Mouse (Mus musculus) C2C12 (cell line): ENCODE measurements around the gene Pgbd1. TPM values are rescaled to one million over a fixed set of nuclear protein-coding genes. Genes with fewer than 3 reads are reported as not detected.
"Not testable (repeated sequence)": the region's sequence is repeated elsewhere in the genome, so short reads cannot be mapped to it uniquely, and the experiment has no call there.

Experiments used
- H3K27me3 ChIP-seq: one replicate; pipeline ENCODE4 v1.6.1; 2011; ENCODE audit not compliant: control insufficient read depth, insufficient read depth, insufficient read length
- H3K36me3 ChIP-seq: one replicate; pipeline ENCODE4 v1.6.1; 2011; ENCODE audit not compliant: control insufficient read depth, insufficient read depth
- H3K4me3 ChIP-seq: one replicate; pipeline ENCODE4 v1.5.1; 2011; ENCODE audit warnings: mild to moderate bottlenecking, control low read depth; ENCODE audit not compliant: poor library complexity, insufficient read depth, severe bottlenecking
- H3K79me2 ChIP-seq: one replicate; pipeline ENCODE4 v1.6.1; 2011; ENCODE audit not compliant: control insufficient read depth, insufficient read depth
- H3K79me3 ChIP-seq: one replicate; pipeline ENCODE4 v1.6.1; 2011; ENCODE audit warnings: low read depth, control low read depth
- H3ac ChIP-seq: one replicate; pipeline ENCODE3; 2011; ENCODE audit warnings: low read depth; ENCODE audit not compliant: control insufficient read depth, insufficient read length
- CEBPB ChIP-seq: IDR thresholded peaks from one replicate; pipeline ENCODE4 v1.6.1; 2011; ENCODE audit warnings: low read depth, mild to moderate bottlenecking, control low read depth, moderate library complexity
- CTCF ChIP-seq: IDR thresholded peaks from one replicate; pipeline ENCODE4 v1.5.1; 2011; ENCODE audit not compliant: control insufficient read depth, insufficient read depth, insufficient read length
- FOSL1 ChIP-seq: IDR thresholded peaks from one replicate; pipeline ENCODE4 v1.8.0; 2011; ENCODE audit warnings: mild to moderate bottlenecking, low read length; ENCODE audit not compliant: poor library complexity, insufficient read depth, severe bottlenecking
- MAX ChIP-seq: IDR thresholded peaks from one replicate; pipeline ENCODE4 v1.6.1; 2011; ENCODE audit warnings: mild to moderate bottlenecking, control low read depth
- MYOD1 ChIP-seq: IDR thresholded peaks from one replicate; pipeline ENCODE4 v1.6.1; 2011; ENCODE audit warnings: low read depth; ENCODE audit not compliant: control insufficient read depth, insufficient read length
- MYOG ChIP-seq: IDR thresholded peaks from one replicate; pipeline ENCODE4 v1.6.1; 2011; ENCODE audit not compliant: control insufficient read depth, insufficient read length; ENCODE audit errors: extremely low read depth
- USF1 ChIP-seq: IDR thresholded peaks from one replicate; pipeline ENCODE4 v1.6.1; 2011; ENCODE audit warnings: low read depth, mild to moderate bottlenecking, control low read depth, moderate library complexity
- polyA plus RNA-seq: library from polyadenylated mRNA; unstranded; fragments of >200 nt; fragmentation: generic; extraction: Trizol; gene quantifications from one replicate; pipeline ENCODE4 v1.2.1, GENCODE M21; 2012; ENCODE audit warnings: missing spikeins

The Pgbd1 gene
- polyA plus RNA-seq, 1 experiment, result 0.20 TPM

DNA sequence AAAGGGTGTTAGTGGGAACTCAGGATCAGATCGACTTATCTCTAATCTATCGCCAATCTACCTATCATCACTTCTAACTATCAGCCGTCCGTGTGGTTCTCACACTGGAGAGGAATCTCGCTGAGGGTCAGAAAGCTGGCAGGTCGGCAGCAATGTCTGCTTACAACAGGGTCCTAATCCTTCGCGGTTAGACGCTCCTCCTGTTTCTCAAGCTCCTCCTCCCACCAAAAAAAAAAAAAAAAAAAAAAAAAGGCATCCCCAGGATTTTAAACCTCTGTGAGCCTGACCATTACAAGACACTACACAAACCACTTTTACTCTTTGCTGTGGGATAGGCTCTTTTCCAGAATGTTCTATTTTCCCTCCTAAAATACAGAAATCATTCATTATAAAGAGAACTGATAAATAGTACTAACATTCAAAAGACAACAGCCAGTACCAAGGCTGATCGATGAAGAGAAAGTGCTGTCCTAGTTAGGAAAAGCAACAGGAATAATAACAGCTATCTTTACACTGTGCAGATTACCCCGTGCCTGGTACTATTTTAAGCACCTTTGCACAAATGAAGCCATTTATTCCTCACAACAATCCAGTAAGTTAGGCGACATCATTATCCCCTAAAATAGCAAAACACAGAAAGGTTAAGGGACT lies 39.1 kb downstream of the Pgbd1 start:
- Histone ChIP-seq H3K36me3 (peaks cover 20% of the 10 kb centered on the region), H3K4me3 (peak overlapping the region; percentile 65)
- no peak for TF ChIP-seq MYOD1
- no peak for TF ChIP-seq MYOG
- TF ChIP-seq MAX, result no peak
- no peak for TF ChIP-seq FOSL1

DNA sequence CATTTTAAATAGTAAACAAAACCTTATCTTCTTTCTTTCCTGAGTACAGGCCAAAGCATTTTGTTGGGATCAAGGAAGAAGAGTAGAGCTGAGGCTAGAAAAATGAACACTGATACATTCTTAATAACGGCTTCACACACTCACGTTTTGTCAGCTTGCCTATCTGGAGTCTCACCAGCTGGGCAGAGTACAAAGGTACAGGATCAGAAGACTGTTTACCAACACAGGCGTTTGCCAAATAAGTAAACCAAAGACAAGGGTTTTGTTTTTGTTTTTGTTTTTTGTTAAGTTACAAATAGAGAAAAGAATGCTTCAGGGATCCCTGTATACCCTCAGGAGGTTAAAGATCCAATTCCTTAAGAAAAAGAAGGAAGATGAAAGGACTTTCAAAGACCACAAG lies 39.7 kb downstream of the Pgbd1 start:
- Histone ChIP-seq H3K4me3 (no peak overlapping the region), H3K36me3 (peaks cover 20% of the 10 kb centered on the region), H3K79me3 (peaks cover 24% of the 10 kb centered on the region), H3ac (no peak overlapping the region), H3K27me3 (no peaks in the 10 kb centered on the region), H3K79me2 (peaks cover 37% of the 10 kb centered on the region)
- TF ChIP-seq MYOG, result no peak
- no peak for TF ChIP-seq CEBPB
- no peak for TF ChIP-seq USF1
- no peak for TF ChIP-seq FOSL1

More for the DNA sequence above, 39.1 kb downstream of the Pgbd1 start:
- Histone ChIP-seq H3K27me3 (no peaks in the 10 kb centered on the region), H3K79me2 (peaks cover 37% of the 10 kb centered on the region), H3K79me3 (peaks cover 24% of the 10 kb centered on the region), H3ac (peak overlapping the region; percentile 95)

DNA sequence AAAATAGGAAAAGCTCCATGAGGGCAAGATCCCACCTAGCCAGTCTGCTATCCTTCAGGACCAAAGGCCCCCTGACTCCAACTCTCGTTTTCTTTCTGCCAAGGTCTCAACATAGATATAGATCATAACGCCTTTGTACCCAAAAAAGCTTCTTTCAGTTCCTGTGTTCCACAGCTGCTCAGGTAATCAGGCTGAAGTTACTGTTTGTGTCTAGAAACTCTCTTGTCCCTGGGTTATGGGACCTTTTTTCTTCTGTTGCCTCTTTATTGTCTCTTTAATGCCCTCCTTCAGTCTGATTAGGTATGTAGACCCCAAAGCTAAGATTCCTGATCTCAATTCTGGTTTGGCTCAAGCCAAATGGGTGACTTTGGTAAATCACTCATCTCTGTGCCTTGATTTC lies 43.4 kb downstream of the Pgbd1 start:
- Histone ChIP-seq H3ac (no peak overlapping the region), H3K36me3 (peaks cover 54% of the 10 kb centered on the region), H3K79me3 (peaks cover 24% of the 10 kb centered on the region), H3K27me3 (no peaks in the 10 kb centered on the region), H3K4me3 (no peak overlapping the region), H3K79me2 (peaks cover 37% of the 10 kb centered on the region)
- TF ChIP-seq MYOD1, result no peak
- no peak for TF ChIP-seq MYOG
- TF ChIP-seq CTCF, result no peak
- no peak for TF ChIP-seq USF1
- TF ChIP-seq MAX, result no peak
- no peak for TF ChIP-seq CEBPB
- TF ChIP-seq FOSL1, result no peak

DNA sequence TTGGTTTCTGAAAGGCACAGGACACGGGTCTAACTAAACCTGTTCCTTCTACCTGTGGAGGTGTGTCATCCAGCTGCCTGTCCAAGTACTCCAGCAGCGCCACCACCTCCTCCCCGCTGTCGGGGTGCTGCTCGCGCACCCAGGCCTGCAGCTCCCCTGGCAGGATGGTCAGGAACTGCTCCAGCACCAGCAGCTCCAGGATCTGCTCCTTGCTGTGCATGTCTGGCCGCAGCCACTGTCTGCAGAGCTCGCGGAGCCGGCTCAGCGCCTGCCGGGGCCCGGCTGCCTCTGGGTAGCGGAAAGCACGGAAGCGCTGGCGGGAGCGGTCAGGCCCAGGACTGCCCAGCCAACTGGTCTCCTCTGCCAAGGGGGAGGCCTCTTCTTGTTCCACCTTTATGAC lies 44.8 kb downstream of the Pgbd1 start:
- Histone ChIP-seq H3K36me3 (peaks cover 62% of the 10 kb centered on the region), H3K79me3 (peaks cover 13% of the 10 kb centered on the region), H3K79me2 (peaks cover 23% of the 10 kb centered on the region)
- H3ac ChIP-seq, H3K27me3 ChIP-seq, H3K4me3 ChIP-seq: not testable (repeated sequence)

DNA sequence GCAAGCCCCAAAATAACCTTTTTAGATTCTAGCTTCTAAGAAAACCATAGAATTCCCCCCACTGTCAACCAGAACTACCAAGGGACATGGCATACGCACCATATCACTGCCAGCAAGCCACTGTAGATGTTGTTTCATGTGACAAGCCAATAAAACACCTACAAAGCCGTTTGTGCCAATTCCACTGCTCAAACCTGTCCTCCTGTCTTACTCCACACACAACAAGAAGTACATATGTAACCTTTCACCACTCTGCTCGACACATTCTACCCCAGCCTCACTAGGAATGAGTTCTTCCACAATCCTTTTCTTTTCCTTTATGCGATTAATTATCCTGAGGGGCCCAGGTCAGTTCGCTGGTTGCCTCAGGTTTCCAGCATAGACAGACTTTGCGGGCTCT lies 45.2 kb downstream of the Pgbd1 start:
- Histone ChIP-seq H3K4me3 (no peak overlapping the region), H3K36me3 (peaks cover 62% of the 10 kb centered on the region), H3K79me3 (peaks cover 12% of the 10 kb centered on the region), H3ac (no peak overlapping the region), H3K79me2 (peaks cover 18% of the 10 kb centered on the region), H3K27me3 (no peaks in the 10 kb centered on the region)
- no peak for TF ChIP-seq MYOG
- no peak for TF ChIP-seq MAX
- no peak for TF ChIP-seq CTCF
- no peak for TF ChIP-seq CEBPB
- no peak for TF ChIP-seq FOSL1
- TF ChIP-seq USF1, result no peak
- no peak for TF ChIP-seq MYOD1

DNA sequence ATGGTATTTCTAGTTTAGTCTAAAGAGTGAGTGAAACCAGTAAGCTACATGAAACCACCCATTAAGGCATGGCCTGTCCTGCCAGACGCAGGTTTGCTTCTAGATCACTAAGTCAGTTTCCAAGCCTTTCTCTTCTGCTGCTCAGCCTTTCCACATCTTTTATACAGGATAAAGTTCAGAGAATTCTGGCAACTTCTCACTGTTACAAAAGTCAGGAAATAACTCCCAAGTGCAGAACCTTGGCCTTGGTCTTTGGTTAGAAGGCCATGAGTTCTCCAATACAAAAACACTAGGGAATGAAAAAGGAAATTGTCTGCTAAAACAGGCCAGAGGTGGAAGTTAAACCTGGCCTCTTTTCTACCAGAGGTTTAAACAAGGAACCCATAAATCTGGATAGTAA lies 45.6 kb downstream of the Pgbd1 start:
- peaks cover 10% of the 10 kb centered on the region for H3K79me3 ChIP-seq
- H3K36me3 ChIP-seq, result peaks cover 62% of the 10 kb centered on the region
- TF ChIP-seq MAX, result no peak
- H3K4me3 ChIP-seq, result no peak overlapping the region
- H3K27me3 ChIP-seq, result no peaks in the 10 kb centered on the region
- H3K79me2 ChIP-seq, result peaks cover 14% of the 10 kb centered on the region
- H3ac ChIP-seq, result no peak overlapping the region

DNA sequence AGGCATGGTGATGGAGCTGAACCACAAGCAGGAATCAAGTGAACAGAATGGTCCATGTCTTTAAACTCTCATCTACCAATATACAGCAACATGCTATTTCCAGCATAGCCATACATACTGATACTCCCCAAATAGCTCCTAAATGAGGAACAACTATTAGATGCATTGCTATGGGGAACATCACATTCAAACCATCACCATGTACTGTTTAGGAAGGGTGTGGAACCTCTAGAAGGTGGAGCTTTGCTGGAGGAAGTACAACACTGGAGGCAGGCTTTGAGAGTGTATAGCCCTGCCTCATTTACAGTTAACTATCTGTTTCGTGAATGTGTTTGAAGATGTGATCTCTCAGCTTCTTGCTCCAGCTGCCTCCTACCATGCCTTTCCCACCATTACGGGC lies 63.1 kb downstream of the Pgbd1 start:
- H3K36me3 ChIP-seq, result no peaks in the 10 kb centered on the region
- no peak overlapping the region for H3ac ChIP-seq
- no peaks in the 10 kb centered on the region for H3K27me3 ChIP-seq
- H3K79me3 ChIP-seq, result no peaks in the 10 kb centered on the region
- TF ChIP-seq MYOG (no peak), FOSL1 (no peak), CTCF (no peak), MYOD1 (no peak), MAX (no peak), CEBPB (no peak), USF1 (no peak)
- H3K4me3 ChIP-seq, result no peak overlapping the region
- no peaks in the 10 kb centered on the region for H3K79me2 ChIP-seq
